Mouse (Mus musculus) intestine, embryonic 16.5 days (tissue): Measurements from ENCODE around the gene Aspg. TPM values are rescaled to one million over a fixed set of nuclear protein-coding genes. Genes with fewer than 3 reads are reported as not detected.

Experiments used
- ATAC-seq: fragments of 200-750 bp; cut with Nextera tagmentation; 2 replicates; pipeline ENCODE4 v1.8.0; 2017; ENCODE audit warnings: moderate TSS enrichment, moderate library complexity
- H3K27ac ChIP-seq: fragments of 300-500 bp; sonication (generic); 2 replicates; pipeline ENCODE4 v1.5.1; 2014; ENCODE audit warnings: mild to moderate bottlenecking, low read length
- H3K27me3 ChIP-seq: fragments of 300-500 bp; sonication (generic); replicated peaks from 2 replicates; pipeline ENCODE4 v1.6.1; 2014; ENCODE audit warnings: low read length, control low read depth, mixed read lengths; ENCODE audit not compliant: control insufficient read depth, insufficient read depth
- H3K36me3 ChIP-seq: fragments of 300-500 bp; sonication (generic); 2 replicates; pipeline ENCODE4 v1.6.1; 2014; ENCODE audit warnings: low read length, control low read depth; ENCODE audit not compliant: control insufficient read depth, insufficient read depth
- H3K4me1 ChIP-seq: fragments of 300-500 bp; sonication (generic); 2 replicates; pipeline ENCODE4 v1.6.1; 2014; ENCODE audit warnings: low read length, control low read depth, mixed read lengths; ENCODE audit not compliant: control insufficient read depth, insufficient read depth
- H3K4me2 ChIP-seq: fragments of 300-500 bp; sonication (generic); 2 replicates; pipeline ENCODE4 v1.6.1; 2014; ENCODE audit warnings: low read depth, low read length, control low read depth
- H3K4me3 ChIP-seq: fragments of 300-500 bp; sonication (generic); 2 replicates; pipeline ENCODE4 v1.5.1; 2014; ENCODE audit warnings: mild to moderate bottlenecking, low read length
- H3K9ac ChIP-seq: fragments of 300-500 bp; sonication (generic); 2 replicates; pipeline ENCODE4 v1.6.1; 2014; ENCODE audit warnings: low read depth, low read length
- H3K9me3 ChIP-seq: fragments of 300-500 bp; sonication (generic); 2 replicates; pipeline ENCODE4 v1.6.1; 2016; ENCODE audit warnings: low read length, control low read depth; ENCODE audit not compliant: control insufficient read depth
- WGBS: fragments of 180-500 bp; shearing (Covaris S2); extraction: QIAGEN DNeasy Blood & Tissue Kit; methylation state at CpG from one replicate; pipeline ENCODE4 v1.1.7; 2014; 5-methylcytosine and 5-hydroxymethylcytosine counted together
- polyA plus RNA-seq: library from polyadenylated mRNA; unstranded; fragments of >200 nt; fragmentation: Nextera tagmentation; extraction: Ambion mirVana; gene quantifications from 2 replicates; pipeline ENCODE4 v1.2.1, GENCODE M21; 2015

Aspg gene
- polyA plus RNA-seq, 1 experiment from 2014 or later: 38.4 TPM

GRCm38 (mm10) chr12:112109701-112110100 lies 3.2 kb downstream of the Aspg start:
- Histone ChIP-seq H3K36me3 (no peaks in the 10 kb centered on the region), H3K4me1 (peaks cover 21% of the 10 kb centered on the region), H3K9me3 (no peaks in the 10 kb centered on the region), H3K27me3 (no peaks in the 10 kb centered on the region), H3K27ac (peak overlapping the region; percentile 69), H3K4me3 (no peak overlapping the region), H3K9ac (no peak overlapping the region), H3K4me2 (peak overlapping the region; percentile 32; the same call in 1 of the 2 replicates)
- ATAC-seq: no peak
- 63% methylated on average over 9 of the region's 9 CpGs for WGBS

GRCm38 (mm10) chr12:112111323-112111722 lies 4.8 kb downstream of the Aspg start:
- Histone ChIP-seq H3K9me3 (no peaks in the 10 kb centered on the region), H3K36me3 (no peaks in the 10 kb centered on the region), H3K27ac (no peak overlapping the region), H3K4me2 (no peak overlapping the region), H3K4me3 (no peak overlapping the region), H3K27me3 (no peaks in the 10 kb centered on the region), H3K4me1 (peaks cover 21% of the 10 kb centered on the region), H3K9ac (no peak overlapping the region)
- ATAC-seq: no peak
- WGBS: 84% methylated on average over 5 of the region's 5 CpGs

DNA sequence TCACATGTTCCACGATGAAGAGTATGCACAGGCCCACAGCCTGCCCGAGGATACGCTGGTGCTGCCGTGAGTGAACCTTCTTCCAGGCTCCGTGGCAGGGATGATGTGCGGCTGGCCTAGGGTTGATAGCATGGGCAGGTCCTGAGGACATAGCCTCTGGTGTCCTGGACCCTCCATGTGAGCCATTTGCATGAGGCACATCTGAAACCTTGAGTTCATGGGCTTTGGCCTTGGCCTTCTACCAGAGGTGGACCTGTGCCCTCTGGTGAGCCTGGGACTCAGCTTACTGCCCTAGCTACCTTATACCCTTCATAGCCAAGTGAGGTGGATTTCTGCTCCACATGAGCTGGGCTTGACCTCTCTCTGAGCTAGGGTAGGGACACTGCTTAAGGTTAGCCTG lies 5.8 kb downstream of the Aspg start:
- H3K4me3 ChIP-seq: no peak overlapping the region
- ATAC-seq: no peak
- H3K4me1 ChIP-seq: peaks cover 24% of the 10 kb centered on the region
- H3K4me2 ChIP-seq: no peak overlapping the region
- no peak overlapping the region for H3K27ac ChIP-seq
- H3K9me3 ChIP-seq: no peaks in the 10 kb centered on the region
- no peaks in the 10 kb centered on the region for H3K36me3 ChIP-seq
- no peak overlapping the region for H3K9ac ChIP-seq
- 89% methylated on average over 6 of the region's 6 CpGs for WGBS
- H3K27me3 ChIP-seq: no peaks in the 10 kb centered on the region

- Histone ChIP-seq H3K4me2 (no peak overlapping the region), H3K4me3 (no peak overlapping the region), H3K9me3 (no peaks in the 10 kb centered on the region), H3K36me3 (no peaks in the 10 kb centered on the region), H3K4me1 (peaks cover 24% of the 10 kb centered on the region), H3K9ac (no peak overlapping the region), H3K27me3 (no peaks in the 10 kb centered on the region), H3K27ac (no peak overlapping the region)
- ATAC-seq: peak; percentile 49
- WGBS: 20% methylated on average over 13 of the region's 13 CpGs
These were observed 6.4 kb downstream of the Aspg start for GRCm38 (mm10) chr12:112112686-112113396.

- H3K36me3 ChIP-seq: no peaks in the 10 kb centered on the region
- H3K9me3 ChIP-seq: no peaks in the 10 kb centered on the region
- H3K27me3 ChIP-seq: no peaks in the 10 kb centered on the region
- no peak for ATAC-seq
- H3K27ac ChIP-seq: no peak overlapping the region
- H3K4me2 ChIP-seq: no peak overlapping the region
- no peak overlapping the region for H3K4me3 ChIP-seq
- 12% methylated on average over 7 of the region's 7 CpGs for WGBS
- peaks cover 29% of the 10 kb centered on the region for H3K4me1 ChIP-seq
- no peak overlapping the region for H3K9ac ChIP-seq
These were observed 7.2 kb downstream of the Aspg start for GRCm38 (mm10) chr12:112113710-112114109.

- Histone ChIP-seq H3K36me3 (no peaks in the 10 kb centered on the region), H3K9me3 (no peaks in the 10 kb centered on the region), H3K4me1 (peaks cover 19% of the 10 kb centered on the region), H3K9ac (no peak overlapping the region), H3K4me3 (no peak overlapping the region), H3K27me3 (no peaks in the 10 kb centered on the region), H3K27ac (0 out of 2 replicates have a peak overlapping the region, but pooled peaks have one; percentile 26), H3K4me2 (no peak overlapping the region)
- 82% methylated on average over 5 of the region's 5 CpGs for WGBS
- ATAC-seq: no peak
These were observed 10.5 kb downstream of the Aspg start for GRCm38 (mm10) chr12:112117006-112117405.

GRCm38 (mm10) chr12:112117649-112118048 lies 11.2 kb downstream of the Aspg start:
- no peaks in the 10 kb centered on the region for H3K9me3 ChIP-seq
- no peaks in the 10 kb centered on the region for H3K36me3 ChIP-seq
- 36% methylated on average over 7 of the region's 7 CpGs for WGBS
- peaks cover 19% of the 10 kb centered on the region for H3K4me1 ChIP-seq
- H3K27me3 ChIP-seq: no peaks in the 10 kb centered on the region; the same call in 1 of the 2 replicates
- no peak overlapping the region for H3K4me2 ChIP-seq
- 0 out of 2 replicates have a peak overlapping the region, but pooled peaks have one; percentile 26 for H3K27ac ChIP-seq
- H3K4me3 ChIP-seq: no peak overlapping the region
- ATAC-seq: peak; percentile 74
- no peak overlapping the region; the same call in 1 of the 2 replicates for H3K9ac ChIP-seq

- H3K27ac ChIP-seq: no peak overlapping the region
- no peaks in the 10 kb centered on the region; the same call in 1 of the 2 replicates for H3K27me3 ChIP-seq
- 79% methylated on average over 3 of the region's 3 CpGs for WGBS
- no peaks in the 10 kb centered on the region for H3K9me3 ChIP-seq
- H3K4me1 ChIP-seq: peaks cover 11% of the 10 kb centered on the region
- no peaks in the 10 kb centered on the region for H3K36me3 ChIP-seq
- H3K9ac ChIP-seq: no peak overlapping the region
- no peak for ATAC-seq
- H3K4me3 ChIP-seq: no peak overlapping the region
- no peak overlapping the region for H3K4me2 ChIP-seq
These were observed 14.7 kb downstream of the Aspg start for GRCm38 (mm10) chr12:112121188-112121587.

DNA sequence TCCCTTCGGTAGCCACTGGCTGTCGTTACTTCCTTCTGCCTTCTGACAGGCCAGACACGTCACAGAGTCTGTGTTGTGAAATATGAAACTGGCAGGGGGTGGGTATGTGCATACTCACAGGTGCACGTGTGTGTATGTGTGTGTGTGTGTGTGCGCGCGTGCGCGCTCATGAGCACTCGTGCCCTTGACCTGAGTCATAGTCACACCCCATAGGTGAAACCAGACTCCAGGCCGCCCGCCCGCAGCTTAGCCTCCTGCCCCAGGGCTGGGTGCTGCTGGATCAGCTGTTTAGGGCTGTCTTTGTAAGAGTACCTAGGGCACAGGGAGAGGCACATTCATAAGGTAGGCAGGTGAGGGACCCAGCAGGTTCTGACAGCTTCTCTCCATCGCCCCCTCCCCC lies 19.4 kb downstream of the Aspg start:
- Histone ChIP-seq H3K36me3 (no peaks in the 10 kb centered on the region), H3K27me3 (no peaks in the 10 kb centered on the region; the same call in 1 of the 2 replicates), H3K4me2 (no peak overlapping the region), H3K4me1 (peaks cover 26% of the 10 kb centered on the region), H3K9me3 (no peaks in the 10 kb centered on the region), H3K9ac (no peak overlapping the region; the same call in 1 of the 2 replicates), H3K4me3 (no peak overlapping the region), H3K27ac (peak overlapping the region; percentile 37; the same call in 1 of the 2 replicates)
- 60% methylated on average over 14 of the region's 14 CpGs for WGBS
- peak; percentile 8 for ATAC-seq
